In genomic region chr3:126612748-126613509, GRCm38 (mm10) we compare ENCODE assay signal across 13 mouse cellular contexts. TPM values are rescaled to one million over a fixed set of nuclear protein-coding genes. Genes with fewer than 3 reads are reported as not detected.
DNase-seq lines count a peak whose midpoint lies in the region; ATAC-seq and TF ChIP-seq lines count a peak whose summit lies in the region.
"Had no signal": no experiment of that assay in that cellular context is flagged by ENCODE, and none has a peak within 500 bp of the region (broad histone marks: within the 10 kb centered on the region; RNA-seq: fewer than 3 reads in every experiment).

No protein-coding gene starts in this region.

- no peak for TF ChIP-seq POLR2A in testis, adult 2 months (IDR thresholded peaks at IDR 0.05; ENCODE audit: control insufficient read depth, low read depth, low read length)

- no peak for TF ChIP-seq CTCF in testis, adult 2 months (IDR thresholded peaks at IDR 0.05; ENCODE audit: control insufficient read depth, insufficient read depth, insufficient replicate concordance, low read depth, low read length)

- peaks cover 44% of the 10 kb centered on the region for H3K4me1 ChIP-seq in heart, embryonic 11.5 days (ENCODE audit: control insufficient read depth, insufficient read depth, low read length)
- H3K4me1 ChIP-seq in testis, adult 2 months (ENCODE audit: control insufficient read depth, insufficient read depth, low read length): no peaks in the 10 kb centered on the region; the same call in 1 of the 2 replicates

- no peak for ATAC-seq in heart, embryonic 11.5 days (replicated peaks; ENCODE audit: insufficient number of reproducible peaks, low FRiP score, low TSS enrichment)
- ATAC-seq in granulocyte monocyte progenitor cell, adult 5-6 weeks (replicated peaks; ENCODE audit: poor library complexity, severe bottlenecking): peak; percentile 67
- ATAC-seq: forebrain, embryonic 13.5 days had no signal

- H3K27ac ChIP-seq in heart, embryonic 11.5 days (ENCODE audit: low read depth, low read length): 0 out of 2 replicates have a peak overlapping the region, but pooled peaks have one; percentile 35
- H3K27ac ChIP-seq in testis, adult 2 months (ENCODE audit: control insufficient read depth, insufficient read depth, low read depth, low read length): peak overlapping the region; percentile 10; the same call in 1 of the 2 replicates
- H3K27ac ChIP-seq: forebrain, embryonic 13.5 days had no signal

- DNase-seq in heart, adult 8-10 months (ENCODE audit: low spot score): no peak
- DNase-seq in testis, postnatal 14 days (ENCODE audit: low spot score): no peak
- DNase-seq in yolk sac, embryonic 10.5 days (ENCODE audit: low spot score): peak; percentile 40
- no peak for DNase-seq in frontal cortex, postnatal 25 days (ENCODE audit: low spot score in 2 of 2)
- no peak for DNase-seq in gastrocnemius, postnatal 4 days (ENCODE audit: low spot score in 2 of 2)
- DNase-seq: heart, adult 18-20 months; kidney, postnatal 25 days had no signal

- no peak overlapping the region for H3K9ac ChIP-seq in heart, embryonic 11.5 days (ENCODE audit: low read depth, low read length)
- H3K9ac ChIP-seq: forebrain, embryonic 13.5 days had no signal

- 38% methylated on average over 4 of the region's 4 CpGs for WGBS in heart, embryonic 11.5 days (ENCODE audit: insufficient replicate concordance)

- H3K4me3 ChIP-seq in heart, embryonic 11.5 days (ENCODE audit: low read depth, low read length): no peak overlapping the region
- no peak overlapping the region for H3K4me3 ChIP-seq in testis, adult 2 months (ENCODE audit: control insufficient read depth, low read depth, low read length)
- H3K4me3 ChIP-seq: forebrain, embryonic 13.5 days; megakaryocyte, embryonic 14.5 days had no signal

- H3K9me3 ChIP-seq in heart, embryonic 11.5 days (replicated peaks; ENCODE audit: control insufficient read depth, low read length): no peaks in the 10 kb centered on the region
- H3K9me3 ChIP-seq: forebrain, embryonic 13.5 days had no signal

- H3K4me2 ChIP-seq in heart, embryonic 11.5 days: no peak overlapping the region
- H3K4me2 ChIP-seq: forebrain, embryonic 13.5 days; liver, embryonic 11.5 days had no signal

- H3K27me3 ChIP-seq in heart, embryonic 11.5 days (ENCODE audit: control insufficient read depth, insufficient read depth, low read length): no peaks in the 10 kb centered on the region
- H3K27me3 ChIP-seq in testis, adult 2 months (ENCODE audit: control insufficient read depth, insufficient read depth, low read length): no peaks in the 10 kb centered on the region
- H3K27me3 ChIP-seq: forebrain, embryonic 13.5 days had no signal

- H3K36me3 ChIP-seq in heart, embryonic 11.5 days (ENCODE audit: control insufficient read depth, insufficient read depth, low read length): 0 out of 2 replicates have a peak, but pooled peaks cover 3% of the 10 kb centered on the region
- H3K36me3 ChIP-seq in testis, adult 2 months (ENCODE audit: control insufficient read depth, insufficient read depth, low read length): no peaks in the 10 kb centered on the region

RNA-seq across cellular contexts. Expression of gene Camk2d, which starts 16.8 kb away (rescaled TPM):
- polyA plus RNA-seq in heart, embryonic 11.5 days (2014; fragmentation: Nextera tagmentation; extraction: Ambion mirVana): 106 and 114 TPM in 2 replicates
- 100 to 1,000 TPM; 135 to 156 (median 140) TPM for total RNA-seq in heart, adult 8-10 months (2022)
- 4.5 and 5.8 TPM in 2 replicates for polyA plus RNA-seq in testis, adult 2 months (2012; rRNA removed)
- 11.8 and 14.5 TPM in 2 replicates for total RNA-seq in granulocyte monocyte progenitor cell, adult 5-6 weeks (2014; fragmentation: Nextera tagmentation)
- total RNA-seq in granulocyte monocyte progenitor cell, adult 5-6 weeks (2017): 8.6 and 14.9 TPM in 2 replicates
- 100 to 1,000 TPM in 1 of 2 experiments, 10 to 100 TPM in 1; 98.9 to 104 TPM for total RNA-seq in gastrocnemius, postnatal 4 days (2021)

Comparison
In these comparisons a context has a peak if more than half of its experiments do, and no peak if none do; other contexts are left out.
1. RNA of gene Camk2d, which starts 16.8 kb away (total RNA-seq): 135 to 156 TPM in heart, adult 8-10 months and 98.9 to 104 TPM in gastrocnemius, postnatal 4 days; 8.6 to 14.9 TPM in granulocyte monocyte progenitor cell, adult 5-6 weeks; every median in the first group is over 4 times any median in the second.